8 mouse cellular contexts compared by ENCODE assay signal in genomic region chr4:121028659-121029392, GRCm38 (mm10). TPM values are rescaled to one million over a fixed set of nuclear protein-coding genes. Genes with fewer than 3 reads are reported as not detected.
DNase-seq lines count a peak whose midpoint lies in the region; ATAC-seq and TF ChIP-seq lines count a peak whose summit lies in the region.

No protein-coding gene starts in this region.

- no peaks in the 10 kb centered on the region for H3K27me3 ChIP-seq in hindbrain, embryonic 14.5 days (ENCODE audit: control insufficient read depth, insufficient read depth, low read length)
- H3K27me3 ChIP-seq in hindbrain, embryonic 13.5 days: 0 out of 2 replicates have a peak, but pooled peaks cover 3% of the 10 kb centered on the region
- H3K27me3 ChIP-seq in midbrain, embryonic 14.5 days (ENCODE audit: control insufficient read depth, insufficient read depth, low read length): no peaks in the 10 kb centered on the region

- H3K9ac ChIP-seq in hindbrain, embryonic 14.5 days: no peak overlapping the region
- H3K9ac ChIP-seq in hindbrain, embryonic 13.5 days: no peak overlapping the region
- no peak overlapping the region for H3K9ac ChIP-seq in midbrain, embryonic 14.5 days (replicated peaks; ENCODE audit: low read length)

- H3K4me1 ChIP-seq in hindbrain, embryonic 14.5 days (replicated peaks; ENCODE audit: control insufficient read depth, insufficient read depth, low read length): no peaks in the 10 kb centered on the region
- H3K4me1 ChIP-seq in hindbrain, embryonic 13.5 days (replicated peaks): no peaks in the 10 kb centered on the region
- H3K4me1 ChIP-seq in midbrain, embryonic 14.5 days (ENCODE audit: control insufficient read depth, insufficient read depth, low read length): no peaks in the 10 kb centered on the region

- H3K4me2 ChIP-seq in hindbrain, embryonic 14.5 days (replicated peaks): no peak overlapping the region
- H3K4me2 ChIP-seq in hindbrain, embryonic 13.5 days: no peak overlapping the region
- H3K4me2 ChIP-seq in midbrain, embryonic 14.5 days (ENCODE audit: low read length): no peak overlapping the region

- H3K4me3 ChIP-seq in hindbrain, embryonic 14.5 days (replicated peaks; ENCODE audit: low read length): no peak overlapping the region
- H3K4me3 ChIP-seq in hindbrain, embryonic 13.5 days: no peak overlapping the region
- no peak overlapping the region for H3K4me3 ChIP-seq in layer of hippocampus, adult 2 months
- no peak overlapping the region for H3K4me3 ChIP-seq in midbrain, embryonic 14.5 days (replicated peaks; ENCODE audit: low read depth, low read length)

- no peak for ATAC-seq in hindbrain, embryonic 14.5 days (ENCODE audit: low FRiP score)
- ATAC-seq in hindbrain, embryonic 13.5 days (ENCODE audit: low FRiP score): no peak
- peak; percentile 64 for ATAC-seq in CD4-positive, CD25-positive, alpha-beta regulatory T cell, adult 4 months
- peak; percentile 72 for ATAC-seq in erythroblast, adult 5-6 weeks (replicated peaks; ENCODE audit: low FRiP score, poor library complexity, severe bottlenecking)
- ATAC-seq in midbrain, embryonic 14.5 days (ENCODE audit: low FRiP score, low TSS enrichment): no peak

- WGBS in hindbrain, embryonic 14.5 days: 26% methylated on average over 14 of the region's 14 CpGs
- 28% methylated on average over 14 of the region's 14 CpGs for WGBS in hindbrain, embryonic 13.5 days
- 25% methylated on average over 14 of the region's 14 CpGs for WGBS in midbrain, embryonic 14.5 days

- peak; percentile 67 for DNase-seq in hindbrain, embryonic 14.5 days (ENCODE audit: low spot score)
- DNase-seq in adipocyte (ENCODE audit: low spot score) (peak; percentile 43), MN1 (ENCODE audit: low spot score) (no peak)
- DNase-seq in layer of hippocampus, adult 2 months (ENCODE audit: low spot score in 2 of 2): peak; percentile 45 to 64
- DNase-seq in midbrain, embryonic 14.5 days: peak; percentile 74

- TF ChIP-seq CTCF in layer of hippocampus, adult 2 months (conservative IDR thresholded peaks at IDR 0.05): peak; percentile 86

- H3K9me3 ChIP-seq in hindbrain, embryonic 14.5 days (ENCODE audit: control insufficient read depth, low read length): no peaks in the 10 kb centered on the region
- no peaks in the 10 kb centered on the region for H3K9me3 ChIP-seq in hindbrain, embryonic 13.5 days
- no peaks in the 10 kb centered on the region for H3K9me3 ChIP-seq in midbrain, embryonic 14.5 days (ENCODE audit: control insufficient read depth, low read length)

- H3K36me3 ChIP-seq in hindbrain, embryonic 14.5 days (replicated peaks; ENCODE audit: control insufficient read depth, insufficient read depth): no peaks in the 10 kb centered on the region
- H3K36me3 ChIP-seq in hindbrain, embryonic 13.5 days: no peaks in the 10 kb centered on the region
- no peaks in the 10 kb centered on the region for H3K36me3 ChIP-seq in midbrain, embryonic 14.5 days (ENCODE audit: control insufficient read depth, insufficient read depth, low read length)

- H3K27ac ChIP-seq in hindbrain, embryonic 14.5 days: no peak overlapping the region
- no peak overlapping the region for H3K27ac ChIP-seq in hindbrain, embryonic 13.5 days
- H3K27ac ChIP-seq in layer of hippocampus, adult 2 months: no peak overlapping the region
- no peak overlapping the region for H3K27ac ChIP-seq in midbrain, embryonic 14.5 days (replicated peaks; ENCODE audit: low read depth, low read length)

RNA-seq across cellular contexts. Expression of gene Col9a2, which starts 10.4 kb away (rescaled TPM):
- polyA plus RNA-seq in hindbrain, embryonic 14.5 days (2014; fragmentation: Nextera tagmentation; extraction: Ambion mirVana): 17.0 and 17.1 TPM in 2 replicates
- polyA plus RNA-seq in hindbrain, embryonic 13.5 days (2015; fragmentation: Nextera tagmentation; extraction: Ambion mirVana): 12.9 and 14.4 TPM in 2 replicates
- polyA plus RNA-seq in CD4-positive, CD25-positive, alpha-beta regulatory T cell, adult 4 months (2017; shearing (Covaris generic)): not detected
- not detected in 2 replicates for total RNA-seq in erythroblast, adult 5-6 weeks (2015; ENCODE audit: low replicate concordance)
- not detected in 2 replicates for total RNA-seq in erythroblast, adult 5-6 weeks (2017; ENCODE audit: low replicate concordance)
- total RNA-seq in layer of hippocampus, adult 2 months (2021): 1 to 10 TPM; 2.8 to 5.0 TPM
- polyA plus RNA-seq in midbrain, embryonic 14.5 days (2014; fragmentation: Nextera tagmentation; extraction: Ambion mirVana): 8.3 and 10.9 TPM in 2 replicates

RNA-seq across cellular contexts. Expression of gene Smap2, which starts 11.8 kb away (rescaled TPM):
- polyA plus RNA-seq in hindbrain, embryonic 14.5 days (2014; fragmentation: Nextera tagmentation; extraction: Ambion mirVana): 57.3 and 61.4 TPM in 2 replicates
- 36.7 and 36.8 TPM in 2 replicates for polyA plus RNA-seq in hindbrain, embryonic 13.5 days (2015; fragmentation: Nextera tagmentation; extraction: Ambion mirVana)
- polyA plus RNA-seq in CD4-positive, CD25-positive, alpha-beta regulatory T cell, adult 4 months (2017; shearing (Covaris generic)): 10 to 100 TPM; 34.0 to 37.4 TPM
- total RNA-seq in erythroblast, adult 5-6 weeks (2015; ENCODE audit: low replicate concordance): 29.4 and 36.4 TPM in 2 replicates
- total RNA-seq in erythroblast, adult 5-6 weeks (2017; ENCODE audit: low replicate concordance): 25.5 and 27.3 TPM in 2 replicates
- total RNA-seq in layer of hippocampus, adult 2 months (2021): 100 to 1,000 TPM; 152 to 166 TPM
- 47.5 and 52.0 TPM in 2 replicates for polyA plus RNA-seq in midbrain, embryonic 14.5 days (2014; fragmentation: Nextera tagmentation; extraction: Ambion mirVana)

Comparison
In these comparisons a context has a peak if more than half of its experiments do, and no peak if none do; other contexts are left out.
1. ATAC-seq: peak in CD4-positive, CD25-positive, alpha-beta regulatory T cell, adult 4 months (single experiment) and erythroblast, adult 5-6 weeks (single experiment); none in hindbrain, embryonic 14.5 days (single experiment), hindbrain, embryonic 13.5 days (single experiment) and midbrain, embryonic 14.5 days (single experiment).